Mouse (Mus musculus): ENCODE measurements around the gene Map3k6. TPM values are rescaled to one million over a fixed set of nuclear protein-coding genes. Genes with fewer than 3 reads are reported as not detected.

Gene Map3k6
- polyA plus RNA-seq, 1 experiment from 2014 or later: 1.7 TPM

DNA sequence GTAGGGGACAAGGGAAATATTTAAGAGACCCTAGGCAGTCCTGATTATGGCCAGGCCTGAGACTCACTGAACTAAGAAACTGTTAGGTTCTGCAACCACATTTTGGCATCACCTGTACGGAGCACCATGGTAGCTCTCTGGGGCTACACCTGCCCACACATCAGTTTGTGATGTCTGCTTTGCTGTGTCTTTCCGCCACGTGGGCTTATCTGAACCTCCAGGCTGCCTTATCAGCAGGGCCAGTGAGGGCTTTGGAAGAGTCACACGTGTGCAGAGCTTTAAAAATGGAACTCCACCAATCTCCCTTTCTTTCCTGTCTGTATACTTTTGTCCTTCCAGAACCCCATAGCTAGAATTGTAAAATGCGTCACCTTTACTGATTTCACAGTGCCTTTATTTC lies 45.3 kb downstream of the Map3k6 start:
- peaks cover 68% of the 10 kb centered on the region for H3K4me1 ChIP-seq (replicated peaks)
- 0 out of 2 replicates have a peak overlapping the region, but pooled peaks have one; percentile 7 for H3K4me3 ChIP-seq (replicated peaks)
- peak overlapping the region; percentile 34; the same call in 1 of the 2 replicates for H3K9ac ChIP-seq
- H3K36me3 ChIP-seq: no peaks in the 10 kb centered on the region
- no peaks in the 10 kb centered on the region for H3K27me3 ChIP-seq
- ATAC-seq (ENCODE audit: low read depth) (peak; percentile 89), DNase-seq (peak; percentile 92)
- 13% methylated on average over 5 of the region's 5 CpGs for WGBS (ENCODE audit: insufficient replicate concordance)
- H3K27ac ChIP-seq: peak overlapping the region; percentile 89
- H3K4me2 ChIP-seq: peak overlapping the region; percentile 51
- H3K9me3 ChIP-seq (replicated peaks): no peaks in the 10 kb centered on the region

DNA sequence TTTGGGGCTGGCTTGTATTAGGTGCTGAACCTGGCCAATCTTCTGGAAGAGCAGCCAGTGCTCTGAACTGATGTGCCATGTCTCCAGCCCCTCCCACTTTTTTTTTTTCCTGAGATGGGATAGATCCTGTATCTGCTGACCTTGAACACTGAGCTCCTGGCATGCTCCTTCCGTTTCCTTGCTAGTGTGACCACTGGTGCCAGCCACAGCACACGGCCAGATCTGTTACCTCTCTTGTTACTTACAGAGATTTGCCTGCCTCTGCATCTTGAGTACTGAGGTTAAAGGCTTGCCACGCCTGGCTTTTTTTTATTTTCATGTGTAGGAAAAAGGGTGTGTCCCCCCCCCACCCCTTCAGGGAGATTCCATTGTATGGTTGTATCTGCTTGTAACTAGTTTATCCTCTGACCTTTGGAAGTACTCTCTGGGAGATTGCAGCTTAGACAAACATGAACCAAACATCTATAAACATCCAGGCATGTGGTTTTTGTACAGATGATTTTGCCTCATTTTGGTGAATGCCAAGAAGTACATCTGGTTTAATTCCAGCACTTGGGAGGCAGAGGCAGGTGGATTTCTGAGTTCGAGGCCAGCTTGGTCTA lies 46.0 kb downstream of the Map3k6 start:
- peaks cover 72% of the 10 kb centered on the region for H3K4me1 ChIP-seq (replicated peaks)
- DNase-seq (peak; percentile 34), ATAC-seq (ENCODE audit: low read depth) (no peak)
- no peaks in the 10 kb centered on the region for H3K36me3 ChIP-seq
- no peaks in the 10 kb centered on the region for H3K9me3 ChIP-seq (replicated peaks)
- 47% methylated on average over 4 of the region's 4 CpGs for WGBS (ENCODE audit: insufficient replicate concordance)
- no peak overlapping the region for H3K9ac ChIP-seq
- peak overlapping the region; percentile 53; the same call in 1 of the 2 replicates for H3K27ac ChIP-seq
- no peaks in the 10 kb centered on the region for H3K27me3 ChIP-seq
- H3K4me3 ChIP-seq (replicated peaks): no peak overlapping the region
- H3K4me2 ChIP-seq: peak overlapping the region; percentile 51

DNA sequence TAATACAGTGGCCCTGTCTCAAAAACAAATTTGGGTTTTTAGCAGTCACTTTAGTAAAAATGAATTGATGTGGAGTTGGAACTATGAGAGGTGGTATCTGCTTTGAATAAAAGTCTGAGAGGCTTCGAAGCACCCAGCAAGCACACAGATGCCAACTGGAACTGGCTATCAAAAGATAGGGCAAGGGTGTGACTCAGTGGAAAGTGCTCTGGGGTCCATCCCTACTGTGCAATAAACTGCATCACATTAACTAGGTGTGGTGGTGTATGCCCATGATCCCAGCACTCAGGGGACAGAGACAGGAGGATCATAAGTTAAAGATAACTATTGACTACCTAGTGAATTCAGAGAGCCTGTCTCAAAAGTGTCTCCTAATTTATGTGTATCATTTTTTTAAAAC lies 50.6 kb downstream of the Map3k6 start:
- peaks cover 27% of the 10 kb centered on the region for H3K36me3 ChIP-seq
- H3K4me2 ChIP-seq: no peak overlapping the region
- no peak overlapping the region for H3K4me3 ChIP-seq (replicated peaks)
- 0 out of 2 replicates have a peak, but pooled peaks cover 3% of the 10 kb centered on the region for H3K27me3 ChIP-seq
- no peak overlapping the region for H3K27ac ChIP-seq
- no peak overlapping the region for H3K9ac ChIP-seq
- DNase-seq: peak; percentile 46
- H3K9me3 ChIP-seq (replicated peaks): no peaks in the 10 kb centered on the region
- 53% methylated on average over 1 of the region's 1 CpGs for WGBS (ENCODE audit: insufficient replicate concordance)
- H3K4me1 ChIP-seq (replicated peaks): peaks cover 37% of the 10 kb centered on the region
- peak; percentile 58; the same call in 1 of the 2 replicates for ATAC-seq (ENCODE audit: low read depth)

DNA sequence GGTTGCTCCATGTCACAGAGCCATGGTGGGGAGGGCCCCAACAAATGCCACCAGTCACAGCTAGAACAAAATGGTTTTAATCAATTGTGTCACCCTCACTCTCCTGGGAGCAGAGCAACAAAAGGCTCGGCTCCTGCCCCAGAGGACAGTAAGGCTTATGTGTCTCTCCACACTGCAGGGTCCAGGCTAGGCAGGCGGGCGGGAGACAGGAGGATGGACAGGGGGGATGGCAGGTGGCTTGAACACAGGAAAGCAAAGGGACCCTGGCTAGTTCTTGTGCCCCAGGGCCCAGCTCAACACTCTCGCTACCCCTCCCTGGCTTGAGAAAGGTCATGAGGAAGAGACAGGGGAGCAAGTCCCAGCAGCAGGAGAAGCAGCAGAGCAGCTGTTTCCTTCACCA lies 51.8 kb downstream of the Map3k6 start:
- 82% methylated on average over 4 of the region's 4 CpGs for WGBS (ENCODE audit: insufficient replicate concordance)
- H3K27me3 ChIP-seq: 0 out of 2 replicates have a peak, but pooled peaks cover 3% of the 10 kb centered on the region
- ATAC-seq (ENCODE audit: low read depth) (no peak), DNase-seq (no peak)
- no peak overlapping the region for H3K4me3 ChIP-seq (replicated peaks)
- no peak overlapping the region for H3K4me2 ChIP-seq
- H3K36me3 ChIP-seq: peaks cover 37% of the 10 kb centered on the region
- no peak overlapping the region for H3K9ac ChIP-seq
- no peaks in the 10 kb centered on the region for H3K9me3 ChIP-seq (replicated peaks)
- peaks cover 26% of the 10 kb centered on the region for H3K4me1 ChIP-seq (replicated peaks)
- no peak overlapping the region for H3K27ac ChIP-seq

DNA sequence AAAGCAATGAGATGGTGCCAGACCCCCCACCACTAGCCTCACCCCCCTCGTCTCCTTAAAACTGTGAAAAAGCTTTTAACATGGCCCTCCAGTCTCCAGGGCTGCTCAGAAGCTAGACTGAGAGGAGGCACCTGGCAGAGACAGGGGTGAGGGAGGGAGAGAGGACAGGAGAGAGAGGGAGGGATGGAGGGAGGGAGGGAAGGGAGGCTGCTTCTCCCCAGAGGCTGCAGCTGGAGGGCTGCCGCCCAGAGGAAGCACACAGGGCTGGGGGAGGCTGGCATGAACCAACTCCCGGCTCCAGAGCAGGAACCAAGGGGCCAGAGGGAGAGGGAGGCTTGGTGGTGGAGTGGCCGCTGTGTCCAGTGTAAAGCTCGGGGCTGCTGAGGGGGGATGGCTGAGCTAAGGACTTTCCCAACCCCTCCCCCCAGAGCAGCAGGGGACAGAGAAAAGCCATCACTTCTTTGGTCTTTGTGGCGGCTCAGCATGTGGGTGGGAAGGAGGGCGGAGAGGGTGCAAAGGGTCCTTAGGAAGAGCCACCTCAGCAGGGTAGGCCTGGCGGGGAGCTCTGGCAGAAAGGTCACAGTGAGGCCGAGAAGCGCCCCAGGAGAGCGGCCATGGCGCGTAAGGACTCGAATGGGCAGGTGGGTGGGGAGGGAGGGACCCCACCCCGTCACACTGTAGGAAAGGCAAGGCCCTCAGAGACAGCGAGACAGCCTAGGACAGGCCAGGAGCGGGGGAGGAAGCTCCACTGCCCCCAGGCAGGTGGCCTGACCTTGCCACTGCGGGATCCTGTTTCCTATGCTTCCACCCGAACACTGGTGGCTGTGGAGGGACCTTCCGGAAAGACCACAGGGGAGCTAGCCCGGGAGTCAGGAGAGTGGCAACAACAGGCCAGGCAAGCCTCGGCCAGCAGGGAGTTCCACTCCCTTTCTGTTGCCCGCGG lies 52.6 kb downstream of the Map3k6 start:
- H3K27me3 ChIP-seq: 0 out of 2 replicates have a peak, but pooled peaks cover 3% of the 10 kb centered on the region
- H3K4me2 ChIP-seq: no peak overlapping the region
- no peak overlapping the region for H3K4me3 ChIP-seq (replicated peaks)
- no peak overlapping the region for H3K9ac ChIP-seq
- no peaks in the 10 kb centered on the region for H3K9me3 ChIP-seq (replicated peaks)
- ATAC-seq (ENCODE audit: low read depth): no peak
- H3K27ac ChIP-seq: no peak overlapping the region
- DNase-seq: no peak
- H3K36me3 ChIP-seq: peaks cover 37% of the 10 kb centered on the region
- WGBS (ENCODE audit: insufficient replicate concordance): 61% methylated on average over 24 of the region's 24 CpGs
- peaks cover 19% of the 10 kb centered on the region for H3K4me1 ChIP-seq (replicated peaks)

DNA sequence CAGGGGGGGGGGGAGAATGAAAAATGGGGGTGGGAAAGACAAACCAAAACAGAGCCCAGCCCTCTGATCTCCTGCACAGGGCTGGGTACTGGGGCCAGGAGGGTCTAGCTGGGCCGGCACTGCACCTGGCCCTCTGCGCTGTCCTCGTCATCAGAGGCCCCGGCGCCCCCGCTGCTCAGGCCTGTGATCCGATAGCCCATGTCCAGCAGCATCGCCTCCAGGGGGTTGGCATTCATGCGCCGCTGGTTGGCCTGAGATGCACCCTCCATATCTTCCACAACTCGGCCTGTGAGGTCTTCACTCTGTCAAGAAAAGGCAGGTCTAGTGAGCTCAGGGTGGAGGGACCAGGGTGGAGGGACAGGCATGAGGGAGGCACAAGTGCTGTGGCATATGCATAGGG lies 53.5 kb downstream of the Map3k6 start:
- 82% methylated on average over 11 of the region's 11 CpGs for WGBS (ENCODE audit: insufficient replicate concordance)
- peaks cover 37% of the 10 kb centered on the region for H3K36me3 ChIP-seq

DNA sequence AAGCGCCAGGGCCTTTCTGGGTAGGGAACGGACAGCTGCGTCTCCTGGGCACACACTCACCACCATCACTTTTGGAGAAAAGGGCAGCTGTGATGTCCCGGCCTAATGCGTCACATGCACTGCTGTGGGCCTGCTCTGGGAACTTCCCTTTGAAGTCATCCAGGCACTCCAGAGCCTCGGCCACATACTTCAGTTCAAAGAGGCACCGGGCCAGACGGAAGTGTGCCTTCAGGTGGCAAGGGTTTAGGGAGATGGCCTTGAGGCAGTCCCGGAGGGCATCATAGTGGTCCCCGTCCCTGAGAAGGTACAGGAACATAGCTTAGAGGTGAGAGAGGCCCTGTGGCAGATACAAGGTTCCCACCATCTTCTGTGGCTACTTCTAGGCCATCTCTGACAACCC lies 56.7 kb downstream of the Map3k6 start:
- ATAC-seq (ENCODE audit: low read depth): no peak
- Histone ChIP-seq H3K27ac (no peak overlapping the region), H3K4me3 (replicated peaks) (no peak overlapping the region), H3K9me3 (replicated peaks) (no peaks in the 10 kb centered on the region), H3K4me2 (no peak overlapping the region), H3K4me1 (replicated peaks) (peaks cover 7% of the 10 kb centered on the region), H3K27me3 (0 out of 2 replicates have a peak, but pooled peaks cover 3% of the 10 kb centered on the region), H3K9ac (no peak overlapping the region), H3K36me3 (peaks cover 53% of the 10 kb centered on the region)
- no peak for DNase-seq
- 69% methylated on average over 10 of the region's 10 CpGs for WGBS (ENCODE audit: insufficient replicate concordance)

More for the DNA sequence above, 53.5 kb downstream of the Map3k6 start:
- H3K9me3 ChIP-seq (replicated peaks): no peaks in the 10 kb centered on the region
- H3K27me3 ChIP-seq: 0 out of 2 replicates have a peak, but pooled peaks cover 3% of the 10 kb centered on the region
- DNase-seq (no peak), ATAC-seq (ENCODE audit: low read depth) (no peak)
- H3K4me3 ChIP-seq (replicated peaks): no peak overlapping the region
- H3K27ac ChIP-seq: no peak overlapping the region
- H3K9ac ChIP-seq: no peak overlapping the region
- H3K4me2 ChIP-seq: no peak overlapping the region
- peaks cover 19% of the 10 kb centered on the region for H3K4me1 ChIP-seq (replicated peaks)

DNA sequence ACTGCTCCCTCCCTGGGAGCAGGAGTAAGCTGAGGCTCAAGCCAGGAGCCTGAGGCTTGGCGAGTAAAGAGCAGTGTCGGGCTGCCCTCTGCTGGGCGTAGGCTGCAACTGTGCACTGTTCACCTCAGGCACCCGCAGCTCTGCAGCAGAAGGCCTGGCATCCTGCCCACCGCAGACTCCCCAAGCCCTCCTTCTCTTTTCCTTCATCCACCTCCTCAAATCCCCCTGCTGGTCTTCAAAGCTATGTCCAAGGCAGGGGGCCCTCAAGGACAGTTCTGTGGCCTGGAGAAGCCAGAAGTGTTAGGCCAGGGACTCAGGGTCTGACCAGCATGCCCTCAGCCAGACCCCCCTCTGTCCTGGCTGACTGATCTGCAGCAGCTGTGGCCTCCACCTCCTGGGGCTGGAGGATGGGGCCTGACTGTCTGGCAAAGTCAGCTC lies 57.2 kb downstream of the Map3k6 start:
- no peaks in the 10 kb centered on the region for H3K9me3 ChIP-seq (replicated peaks)
- no peak overlapping the region for H3K9ac ChIP-seq
- H3K4me1 ChIP-seq (replicated peaks): peaks cover 6% of the 10 kb centered on the region
- no peak overlapping the region for H3K4me2 ChIP-seq
- WGBS (ENCODE audit: insufficient replicate concordance): 1% methylated on average over 5 of the region's 5 CpGs
- no peak overlapping the region for H3K27ac ChIP-seq
- DNase-seq (peak; percentile 42), ATAC-seq (ENCODE audit: low read depth) (peak; percentile 63)
- 0 out of 2 replicates have a peak, but pooled peaks cover 3% of the 10 kb centered on the region for H3K27me3 ChIP-seq
- peaks cover 53% of the 10 kb centered on the region for H3K36me3 ChIP-seq
- no peak overlapping the region for H3K4me3 ChIP-seq (replicated peaks)

DNA sequence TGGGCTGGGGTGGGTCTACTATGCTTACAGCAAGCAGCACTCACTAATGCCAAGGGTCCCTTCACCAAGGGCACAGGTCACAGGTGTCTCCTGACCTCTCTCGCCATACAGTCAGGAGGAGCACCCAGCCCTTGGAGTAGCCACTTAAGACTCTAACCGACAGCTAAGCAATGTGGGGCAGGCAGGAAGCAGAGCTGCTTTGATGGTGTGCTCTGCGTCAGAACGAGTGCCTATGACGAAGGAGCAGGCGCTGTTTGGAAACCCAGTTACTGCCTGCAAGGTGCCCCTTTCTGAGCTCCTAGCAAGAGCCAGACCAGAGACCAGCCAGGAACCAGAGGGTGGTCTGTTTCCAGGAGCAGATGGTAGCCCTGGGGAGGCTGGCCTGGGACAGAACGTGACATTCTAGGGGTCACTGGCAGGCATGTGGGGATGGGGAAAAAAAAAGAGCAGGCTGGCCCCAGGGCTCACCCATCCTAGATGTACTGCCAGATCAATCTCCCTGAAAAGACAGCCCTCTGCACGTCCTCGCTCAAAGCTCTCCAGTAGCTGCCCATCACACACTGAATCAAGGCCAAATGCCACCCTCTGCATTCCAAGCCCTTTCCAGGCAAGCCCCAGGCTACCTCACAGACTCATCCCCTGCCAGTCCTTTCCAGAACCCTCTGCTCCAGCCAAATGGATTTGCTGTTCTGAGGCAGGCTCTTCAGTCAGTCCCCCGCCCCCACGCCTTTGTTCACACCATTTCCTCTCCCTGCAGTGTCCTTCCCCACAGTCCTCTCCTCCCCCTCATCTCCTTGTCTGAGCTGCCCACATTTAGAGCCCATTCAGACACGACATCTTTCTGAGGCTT lies 58.1 kb downstream of the Map3k6 start:
- ATAC-seq (ENCODE audit: low read depth): no peak
- DNase-seq: no peak
- Histone ChIP-seq H3K36me3 (peaks cover 46% of the 10 kb centered on the region), H3K9me3 (replicated peaks) (no peaks in the 10 kb centered on the region), H3K27me3 (no peaks in the 10 kb centered on the region), H3K4me2 (no peak overlapping the region), H3K27ac (no peak overlapping the region), H3K9ac (no peak overlapping the region), H3K4me3 (replicated peaks) (no peak overlapping the region), H3K4me1 (replicated peaks) (no peaks in the 10 kb centered on the region)
- WGBS (ENCODE audit: insufficient replicate concordance): 56% methylated on average over 12 of the region's 12 CpGs

DNA sequence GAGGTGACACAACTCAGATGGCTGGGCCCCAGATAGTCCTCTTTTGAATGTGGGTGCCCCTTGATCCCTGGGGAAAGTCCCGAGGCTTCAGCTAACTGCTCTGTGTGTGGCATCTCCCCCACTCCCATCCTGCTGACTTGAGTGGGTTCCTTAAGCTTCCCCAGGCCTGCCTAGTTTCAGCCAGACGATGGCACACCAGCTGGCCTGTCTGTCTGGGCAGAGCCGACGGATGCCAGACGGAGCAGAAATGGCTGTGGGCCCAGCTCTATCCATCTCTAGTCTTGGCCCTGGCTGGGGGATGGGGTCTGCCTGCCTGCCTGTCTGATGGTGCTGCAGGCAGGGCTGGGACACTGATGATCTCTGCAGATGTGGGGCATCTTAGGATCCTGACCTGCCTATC lies 59.1 kb downstream of the Map3k6 start:
- Histone ChIP-seq H3K4me2 (no peak overlapping the region), H3K9ac (no peak overlapping the region), H3K4me1 (replicated peaks) (no peaks in the 10 kb centered on the region), H3K27ac (no peak overlapping the region), H3K9me3 (replicated peaks) (no peaks in the 10 kb centered on the region), H3K27me3 (no peaks in the 10 kb centered on the region), H3K4me3 (replicated peaks) (no peak overlapping the region), H3K36me3 (peaks cover 45% of the 10 kb centered on the region)
- 78% methylated on average over 5 of the region's 5 CpGs for WGBS (ENCODE audit: insufficient replicate concordance)
- ATAC-seq (ENCODE audit: low read depth) (no peak), DNase-seq (no peak)

DNA sequence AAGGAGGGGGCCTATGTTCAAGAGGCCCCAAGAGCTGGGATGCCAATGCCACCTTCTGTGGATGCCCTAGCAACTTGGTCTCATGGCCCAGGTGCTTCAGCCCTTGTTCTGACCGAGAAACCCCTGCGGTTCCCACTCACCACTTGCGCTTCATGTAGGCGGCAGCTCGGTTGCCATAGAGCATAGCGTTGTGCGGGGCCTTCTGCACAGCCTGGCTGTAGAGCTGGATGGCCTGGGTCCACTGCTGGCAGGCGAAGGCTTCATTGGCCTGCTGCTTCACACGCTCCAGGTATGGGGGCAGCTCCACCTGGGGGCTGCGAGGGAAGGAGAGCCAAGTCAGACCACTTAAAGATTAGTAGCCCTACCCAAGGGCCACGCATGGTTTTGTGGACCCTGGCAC lies 59.8 kb downstream of the Map3k6 start:
- H3K9ac ChIP-seq: no peak overlapping the region
- peaks cover 39% of the 10 kb centered on the region for H3K36me3 ChIP-seq
- no peak overlapping the region for H3K4me3 ChIP-seq (replicated peaks)
- 87% methylated on average over 11 of the region's 11 CpGs for WGBS (ENCODE audit: insufficient replicate concordance)
- H3K4me2 ChIP-seq: no peak overlapping the region
- no peak for ATAC-seq (ENCODE audit: low read depth)
- DNase-seq: no peak
- H3K4me1 ChIP-seq (replicated peaks): no peaks in the 10 kb centered on the region
- H3K27me3 ChIP-seq: no peaks in the 10 kb centered on the region
- H3K9me3 ChIP-seq (replicated peaks): no peaks in the 10 kb centered on the region
- no peak overlapping the region for H3K27ac ChIP-seq
